Mouse (Mus musculus): Measurements from ENCODE around the gene Ccnjl.

Gene Ccnjl

GRCm38 (mm10) chr11:43618403-43618802, 89.8 kb downstream of the Ccnjl start:
- in situ Hi-C loops (cut with MboI; ENCODE audit: low sequenced_read_pairs), result no loop called here

- in situ Hi-C loops (cut with MboI; ENCODE audit: low sequenced_read_pairs), result no loop called here
Measured at GRCm38 (mm10) chr11:43621769-43622168, 93.2 kb downstream of the Ccnjl start.

- in situ Hi-C loops (cut with MboI; ENCODE audit: low sequenced_read_pairs), result no loop called here
Measured at GRCm38 (mm10) chr11:43624341-43624740, 95.8 kb downstream of the Ccnjl start.

- in situ Hi-C loops (cut with MboI; ENCODE audit: low sequenced_read_pairs), result no loop called here
Measured at GRCm38 (mm10) chr11:43626300-43626926, 97.8 kb downstream of the Ccnjl start.

GRCm38 (mm10) chr11:43626927-43627645, 98.5 kb downstream of the Ccnjl start:
- in situ Hi-C loops (cut with MboI; ENCODE audit: low sequenced_read_pairs), result no loop called here

GRCm38 (mm10) chr11:43631645-43632044, 103.1 kb downstream of the Ccnjl start:
- in situ Hi-C loops (cut with MboI; ENCODE audit: low sequenced_read_pairs), result no loop called here

GRCm38 (mm10) chr11:43632566-43632965, 104.0 kb downstream of the Ccnjl start:
- in situ Hi-C loops (cut with MboI; ENCODE audit: low sequenced_read_pairs), result no loop called here

GRCm38 (mm10) chr11:43633165-43633564, 104.6 kb downstream of the Ccnjl start:
- in situ Hi-C loops (cut with MboI; ENCODE audit: low sequenced_read_pairs), result no loop called here

GRCm38 (mm10) chr11:43633658-43634401, 105.2 kb downstream of the Ccnjl start:
- in situ Hi-C loops (cut with MboI; ENCODE audit: low sequenced_read_pairs), result no loop called here

All from CH12F3 (cell line).